Mouse (Mus musculus) gastrocnemius, postnatal 4 days (tissue): ENCODE measurements around the gene Msi2. TPM values are rescaled to one million over a fixed set of nuclear protein-coding genes. Genes with fewer than 3 reads are reported as not detected.

Source experiments
- DNase-seq, 2 experiments: peaks; one replicate each; pipeline ENCODE4 v3.0.0; 2021 to 2022; ENCODE audit warnings: low spot score in 2 of 2, mixed read lengths in 2 of 2
- total RNA-seq, 2 experiments: library from RNA; stranded (reverse); gene quantifications; 2 replicates each; pipeline ENCODE4 v1.2.3; 2021

Msi2 gene
- total RNA-seq, 2 experiments from 2014 or later: 225 to 240 TPM

GRCm38 (mm10) chr11:88492585-88492984 lies 225.7 kb downstream of the Msi2 start:
- DNase-seq: no peak

GRCm38 (mm10) chr11:88489985-88490384 lies 228.3 kb downstream of the Msi2 start:
- no peak for DNase-seq

- no peak for DNase-seq
Observed at GRCm38 (mm10) chr11:88488941-88489724, 229.2 kb downstream of the Msi2 start.

- peak in 1 of 2 experiments; percentile 26 for DNase-seq
Observed at GRCm38 (mm10) chr11:88488175-88488940, 230.0 kb downstream of the Msi2 start.

GRCm38 (mm10) chr11:88485987-88486386 lies 232.3 kb downstream of the Msi2 start:
- DNase-seq: no peak

- DNase-seq: no peak
Observed at GRCm38 (mm10) chr11:88485088-88485487, 233.2 kb downstream of the Msi2 start.

- no peak for DNase-seq
Observed at GRCm38 (mm10) chr11:88484047-88484446, 234.3 kb downstream of the Msi2 start.

- DNase-seq: no peak
Observed at GRCm38 (mm10) chr11:88482636-88483035, 235.7 kb downstream of the Msi2 start.

GRCm38 (mm10) chr11:88482236-88482635 lies 236.1 kb downstream of the Msi2 start:
- no peak for DNase-seq

- DNase-seq: no peak
Observed at GRCm38 (mm10) chr11:88481602-88482161, 236.6 kb downstream of the Msi2 start.

GRCm38 (mm10) chr11:88481092-88481601 lies 237.2 kb downstream of the Msi2 start:
- no peak for DNase-seq

GRCm38 (mm10) chr11:88479498-88479897 lies 238.8 kb downstream of the Msi2 start:
- no peak for DNase-seq

- DNase-seq: no peak
Observed at GRCm38 (mm10) chr11:88474889-88475440, 243.3 kb downstream of the Msi2 start.

- DNase-seq: no peak
Observed at GRCm38 (mm10) chr11:88472731-88473130, 245.6 kb downstream of the Msi2 start.

GRCm38 (mm10) chr11:88471981-88472647 lies 246.2 kb downstream of the Msi2 start:
- no peak for DNase-seq

- no peak for DNase-seq
Observed at GRCm38 (mm10) chr11:88470599-88470998, 247.7 kb downstream of the Msi2 start.

GRCm38 (mm10) chr11:88468996-88469395 lies 249.3 kb downstream of the Msi2 start:
- no peak for DNase-seq

- DNase-seq: peak in 1 of 2 experiments; percentile 42
Observed at GRCm38 (mm10) chr11:88467498-88468245, 250.6 kb downstream of the Msi2 start.

GRCm38 (mm10) chr11:88463951-88464350 lies 254.4 kb downstream of the Msi2 start:
- DNase-seq: no peak

- DNase-seq: no peak
Observed at GRCm38 (mm10) chr11:88462789-88463188, 255.5 kb downstream of the Msi2 start.
